Mouse (Mus musculus): ENCODE results near the gene Wscd1. TPM values are rescaled to one million over a fixed set of nuclear protein-coding genes. Genes with fewer than 3 reads are reported as not detected.
A peak's percentile ranks its signal among the peaks of the same experiment; 100 is the strongest.
"Not testable (repeated sequence)": the region's sequence is repeated elsewhere in the genome, so short reads cannot be mapped to it uniquely, and the experiment has no call there.

Gene Wscd1
- polyA plus RNA-seq, 1 experiment from 2014 or later, result 4.8 TPM

GRCm38 (mm10) chr11:71799206-71799605, 49.5 kb downstream of the Wscd1 start:
- Histone ChIP-seq H3K4me3 (no peak overlapping the region), H3K9me3 (replicated peaks) (no peaks in the 10 kb centered on the region)
- WGBS, result 75% methylated on average over 4 of the region's 4 CpGs

DNA sequence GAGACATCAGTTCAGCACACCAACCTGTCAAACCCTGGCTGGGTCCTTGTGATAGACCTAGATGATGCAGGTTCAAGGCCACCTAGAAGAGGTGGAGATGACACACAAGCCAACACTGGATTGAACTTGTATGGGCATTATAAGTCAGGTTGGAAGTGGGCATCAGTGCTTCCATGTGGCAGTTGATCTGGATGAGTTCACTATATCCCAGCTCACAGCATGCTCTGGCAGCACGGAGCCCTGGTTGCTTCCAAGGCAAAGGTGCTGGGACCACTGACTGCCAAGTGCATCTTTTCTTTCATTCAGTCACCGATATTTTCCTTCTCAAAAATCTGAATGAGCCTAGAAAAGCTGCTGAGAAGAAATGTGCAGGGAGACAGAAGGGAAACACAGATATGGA, 58.8 kb downstream of the Wscd1 start:
- Histone ChIP-seq H3K4me1 (replicated peaks) (no peaks in the 10 kb centered on the region), H3K4me2 (no peak overlapping the region), H3K4me3 (no peak overlapping the region), H3K9me3 (replicated peaks) (no peaks in the 10 kb centered on the region), H3K27me3 (no peaks in the 10 kb centered on the region), H3K9ac (no peak overlapping the region), H3K27ac (no peak overlapping the region), H3K36me3 (no peaks in the 10 kb centered on the region)
- WGBS, result 79% methylated on average over 2 of the region's 2 CpGs
- ATAC-seq (replicated peaks; ENCODE audit: insufficient number of reproducible peaks, insufficient read depth, low FRiP score, low read depth), result no peak

More at GRCm38 (mm10) chr11:71799206-71799605, 49.5 kb downstream of the Wscd1 start:
- H3K36me3 ChIP-seq, result no peaks in the 10 kb centered on the region
- H3K4me2 ChIP-seq, result no peak overlapping the region
- H3K9ac ChIP-seq, result no peak overlapping the region
- H3K27me3 ChIP-seq, result no peaks in the 10 kb centered on the region
- no peaks in the 10 kb centered on the region for H3K4me1 ChIP-seq (replicated peaks)
- no peak for ATAC-seq (replicated peaks; ENCODE audit: insufficient number of reproducible peaks, insufficient read depth, low FRiP score, low read depth)
- H3K27ac ChIP-seq, result no peak overlapping the region

DNA sequence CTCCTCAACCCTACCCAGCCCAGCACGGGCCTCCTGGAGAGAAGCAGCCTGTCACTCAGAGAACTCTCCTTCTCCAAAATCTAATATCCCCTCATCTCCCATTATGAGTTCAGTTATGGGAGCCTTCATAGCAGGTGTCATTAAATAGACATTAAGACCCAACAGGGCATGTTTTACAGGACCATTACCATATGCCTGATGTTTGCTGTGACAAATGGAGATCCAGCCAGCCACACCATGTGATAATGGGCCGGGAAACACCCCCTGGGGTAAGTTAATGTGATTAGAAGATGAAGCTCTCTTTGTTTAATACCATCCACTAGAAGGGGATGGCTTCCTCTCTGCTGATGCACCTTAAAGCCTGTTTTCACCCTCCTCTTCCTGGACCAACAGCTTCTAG, 62.1 kb downstream of the Wscd1 start:
- no peaks in the 10 kb centered on the region for H3K36me3 ChIP-seq
- ATAC-seq (replicated peaks; ENCODE audit: insufficient number of reproducible peaks, insufficient read depth, low FRiP score, low read depth), result no peak
- 42% methylated on average over 2 of the region's 2 CpGs for WGBS
- H3K27me3 ChIP-seq, result no peaks in the 10 kb centered on the region
- no peak overlapping the region for H3K4me3 ChIP-seq
- no peak overlapping the region for H3K9ac ChIP-seq
- H3K27ac ChIP-seq, result no peak overlapping the region
- H3K9me3 ChIP-seq (replicated peaks), result no peaks in the 10 kb centered on the region
- H3K4me2 ChIP-seq, result no peak overlapping the region
- H3K4me1 ChIP-seq (replicated peaks), result no peaks in the 10 kb centered on the region

GRCm38 (mm10) chr11:71812921-71813320, 63.2 kb downstream of the Wscd1 start:
- Histone ChIP-seq H3K4me3 (no peak overlapping the region), H3K27ac (no peak overlapping the region), H3K36me3 (no peaks in the 10 kb centered on the region), H3K27me3 (no peaks in the 10 kb centered on the region), H3K9ac (no peak overlapping the region), H3K4me2 (no peak overlapping the region), H3K4me1 (replicated peaks) (no peaks in the 10 kb centered on the region), H3K9me3 (replicated peaks) (no peaks in the 10 kb centered on the region)
- ATAC-seq (replicated peaks; ENCODE audit: insufficient number of reproducible peaks, insufficient read depth, low FRiP score, low read depth), result no peak
- 71% methylated on average over 7 of the region's 7 CpGs for WGBS

- H3K27ac ChIP-seq, result no peak overlapping the region
- no peaks in the 10 kb centered on the region for H3K9me3 ChIP-seq (replicated peaks)
- ATAC-seq (replicated peaks; ENCODE audit: insufficient number of reproducible peaks, insufficient read depth, low FRiP score, low read depth), result no peak
- no peak overlapping the region for H3K4me2 ChIP-seq
- no peak overlapping the region for H3K4me3 ChIP-seq
- H3K36me3 ChIP-seq, result no peaks in the 10 kb centered on the region
- no peak overlapping the region for H3K9ac ChIP-seq
- H3K4me1 ChIP-seq (replicated peaks), result no peaks in the 10 kb centered on the region
- no peaks in the 10 kb centered on the region for H3K27me3 ChIP-seq
- WGBS, result 44% methylated on average over 7 of the region's 7 CpGs
These were observed 64.8 kb downstream of the Wscd1 start for GRCm38 (mm10) chr11:71814511-71814910.

DNA sequence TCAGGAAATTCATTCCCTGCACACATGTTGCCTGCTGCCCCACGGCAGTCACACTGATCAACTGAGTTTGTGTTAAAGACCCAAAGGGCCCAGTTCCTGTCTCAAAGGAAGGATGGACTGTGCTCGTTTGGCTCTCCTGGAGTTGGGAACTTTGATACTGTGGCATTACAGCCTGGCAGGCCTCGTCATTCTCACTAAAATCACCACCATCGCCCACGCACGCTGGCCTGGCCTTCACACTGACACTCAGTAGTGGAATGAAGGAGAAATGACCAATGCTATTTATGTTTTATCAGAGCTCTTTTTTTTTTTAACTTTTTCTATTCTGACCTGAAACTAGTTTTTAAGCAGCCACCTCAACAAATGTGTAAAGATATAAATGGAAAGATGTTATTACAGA, 65.6 kb downstream of the Wscd1 start:
- no peak overlapping the region for H3K4me2 ChIP-seq
- no peak overlapping the region for H3K9ac ChIP-seq
- no peaks in the 10 kb centered on the region for H3K4me1 ChIP-seq (replicated peaks)
- H3K9me3 ChIP-seq (replicated peaks), result no peaks in the 10 kb centered on the region
- no peaks in the 10 kb centered on the region for H3K36me3 ChIP-seq
- no peak overlapping the region for H3K27ac ChIP-seq
- H3K27me3 ChIP-seq, result peaks cover 3% of the 10 kb centered on the region; the same call in 1 of the 2 replicates
- WGBS, result 75% methylated on average over 6 of the region's 6 CpGs
- no peak overlapping the region for H3K4me3 ChIP-seq
- ATAC-seq (replicated peaks; ENCODE audit: insufficient number of reproducible peaks, insufficient read depth, low FRiP score, low read depth), result no peak

DNA sequence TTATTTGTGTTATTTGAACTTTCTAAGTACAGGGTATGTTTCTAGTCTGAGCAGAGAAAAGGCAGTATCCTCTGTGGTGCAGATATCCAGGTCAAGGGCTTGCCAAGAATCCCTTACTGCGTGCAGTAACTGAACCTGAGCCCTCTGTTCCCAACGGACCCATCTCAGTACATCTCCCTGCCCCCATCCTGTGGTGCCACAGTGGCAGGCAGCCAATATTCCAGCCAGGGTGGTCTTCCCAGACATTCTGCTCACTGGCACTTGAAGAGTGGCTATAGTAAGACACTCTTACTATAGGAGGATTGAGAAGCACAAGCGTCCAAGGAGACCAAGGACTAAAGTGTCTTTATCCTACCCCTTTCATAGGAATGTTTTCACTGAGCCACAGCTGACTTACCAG, 67.2 kb downstream of the Wscd1 start:
- Histone ChIP-seq H3K27ac (no peak overlapping the region), H3K9ac (no peak overlapping the region), H3K9me3 (replicated peaks) (no peaks in the 10 kb centered on the region), H3K36me3 (no peaks in the 10 kb centered on the region), H3K4me3 (no peak overlapping the region), H3K4me2 (no peak overlapping the region), H3K4me1 (replicated peaks) (no peaks in the 10 kb centered on the region), H3K27me3 (peaks cover 3% of the 10 kb centered on the region; the same call in 1 of the 2 replicates)
- 65% methylated on average over 3 of the region's 3 CpGs for WGBS
- no peak for ATAC-seq (replicated peaks; ENCODE audit: insufficient number of reproducible peaks, insufficient read depth, low FRiP score, low read depth)

- H3K36me3 ChIP-seq, result no peaks in the 10 kb centered on the region
- no peak overlapping the region for H3K27ac ChIP-seq
- no peak for ATAC-seq (replicated peaks; ENCODE audit: insufficient number of reproducible peaks, insufficient read depth, low FRiP score, low read depth)
- H3K9me3 ChIP-seq (replicated peaks), result no peaks in the 10 kb centered on the region
- WGBS, result 52% methylated on average over 4 of the region's 4 CpGs
- H3K4me3 ChIP-seq, result no peak overlapping the region
- H3K9ac ChIP-seq, result no peak overlapping the region
- H3K4me2 ChIP-seq, result no peak overlapping the region
- no peaks in the 10 kb centered on the region for H3K4me1 ChIP-seq (replicated peaks)
- H3K27me3 ChIP-seq, result peaks cover 3% of the 10 kb centered on the region; the same call in 1 of the 2 replicates
These were observed 67.6 kb downstream of the Wscd1 start for GRCm38 (mm10) chr11:71817341-71817740.

- Histone ChIP-seq H3K27me3 (peaks cover 3% of the 10 kb centered on the region; the same call in 1 of the 2 replicates), H3K4me2 (no peak overlapping the region), H3K4me1 (replicated peaks) (no peaks in the 10 kb centered on the region), H3K4me3 (no peak overlapping the region), H3K27ac (no peak overlapping the region), H3K36me3 (no peaks in the 10 kb centered on the region), H3K9me3 (replicated peaks) (no peaks in the 10 kb centered on the region), H3K9ac (no peak overlapping the region)
- 52% methylated on average over 5 of the region's 5 CpGs for WGBS
- no peak for ATAC-seq (replicated peaks; ENCODE audit: insufficient number of reproducible peaks, insufficient read depth, low FRiP score, low read depth)
These were observed 68.4 kb downstream of the Wscd1 start for GRCm38 (mm10) chr11:71818111-71818510.

- Histone ChIP-seq H3K9me3 (replicated peaks) (no peaks in the 10 kb centered on the region), H3K4me3 (no peak overlapping the region), H3K9ac (no peak overlapping the region), H3K4me1 (replicated peaks) (no peaks in the 10 kb centered on the region), H3K27ac (no peak overlapping the region), H3K27me3 (peaks cover 3% of the 10 kb centered on the region; the same call in 1 of the 2 replicates), H3K36me3 (no peaks in the 10 kb centered on the region), H3K4me2 (no peak overlapping the region)
- ATAC-seq (replicated peaks; ENCODE audit: insufficient number of reproducible peaks, insufficient read depth, low FRiP score, low read depth), result no peak
- 69% methylated on average over 9 of the region's 9 CpGs for WGBS
These were observed 70.2 kb downstream of the Wscd1 start for GRCm38 (mm10) chr11:71819901-71820300.

DNA sequence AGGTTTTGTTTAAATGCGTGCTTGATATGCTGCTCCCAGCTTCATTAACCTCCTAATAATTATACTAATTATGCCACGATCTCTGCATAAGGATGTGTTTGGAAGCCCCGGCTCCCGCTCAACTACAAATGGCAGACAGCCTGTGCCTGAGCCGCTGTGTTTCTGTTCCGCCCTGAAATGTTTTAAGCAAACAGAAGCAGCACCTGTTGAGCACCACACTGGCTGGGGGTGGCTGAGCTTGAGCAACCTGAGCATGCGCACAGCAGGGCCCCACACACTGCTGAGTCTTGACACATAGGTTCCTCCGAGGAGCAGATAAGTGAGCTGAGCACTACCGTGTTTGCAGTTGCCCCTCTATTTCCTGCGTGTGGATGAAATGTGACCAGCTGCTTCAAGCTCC, 71.1 kb downstream of the Wscd1 start:
- 37% methylated on average over 10 of the region's 10 CpGs for WGBS
- H3K4me2 ChIP-seq, result 0 out of 2 replicates have a peak overlapping the region, but pooled peaks have one; percentile 15

GRCm38 (mm10) chr11:71821526-71821925, 71.8 kb downstream of the Wscd1 start:
- not testable (repeated sequence) for H3K9ac ChIP-seq; H3K27me3 ChIP-seq; H3K4me1 ChIP-seq (replicated peaks); H3K36me3 ChIP-seq; H3K9me3 ChIP-seq (replicated peaks); H3K27ac ChIP-seq; H3K4me3 ChIP-seq; ATAC-seq (replicated peaks; ENCODE audit: insufficient number of reproducible peaks, insufficient read depth, low FRiP score, low read depth); H3K4me2 ChIP-seq
- WGBS, result 81% methylated on average over 6 of the region's 6 CpGs

More for the DNA sequence above, 71.1 kb downstream of the Wscd1 start:
- no peak for ATAC-seq (replicated peaks; ENCODE audit: insufficient number of reproducible peaks, insufficient read depth, low FRiP score, low read depth)
- Histone ChIP-seq H3K4me1 (replicated peaks) (no peaks in the 10 kb centered on the region), H3K9ac (no peak overlapping the region), H3K27me3 (peaks cover 3% of the 10 kb centered on the region; the same call in 1 of the 2 replicates), H3K27ac (no peak overlapping the region), H3K4me3 (no peak overlapping the region), H3K9me3 (replicated peaks) (no peaks in the 10 kb centered on the region), H3K36me3 (no peaks in the 10 kb centered on the region)

All from heart, embryonic 15.5 days (tissue).